Mouse (Mus musculus) cerebellum, adult 18-20 months (tissue): ENCODE data around the gene Stap1.

ENCODE experiments used
- DNase-seq, 2 experiments: peaks; one replicate each; pipeline ENCODE4 v3.0.0; 2021

Stap1 gene

DNA sequence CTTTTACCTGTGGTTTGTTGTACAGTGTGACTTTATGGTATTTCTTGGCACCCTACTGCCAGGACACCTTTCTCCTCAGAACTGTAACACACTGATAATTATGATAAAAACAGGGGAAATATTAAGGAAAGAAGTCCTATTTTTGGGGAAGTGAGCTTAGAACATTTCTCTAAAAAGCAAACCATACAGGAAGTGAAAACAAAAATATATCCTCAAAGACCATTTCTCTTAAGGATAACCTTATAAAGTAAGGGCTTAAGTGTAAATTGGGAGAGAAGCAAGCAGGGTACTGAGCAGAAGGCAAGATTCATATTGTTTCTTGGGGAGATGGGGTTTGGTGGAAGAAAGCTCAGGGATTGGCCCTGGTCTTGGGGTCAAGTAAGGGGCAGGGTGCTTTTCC is 58.3 kb downstream of the Stap1 start:
- DNase-seq = no peak
